Mouse (Mus musculus) thymus, adult 2 months (tissue): ENCODE measurements around the gene Rundc1. TPM values are rescaled to one million over a fixed set of nuclear protein-coding genes. Genes with fewer than 3 reads are reported as not detected.

Source experiments
- DNase-seq: peaks from one replicate; pipeline ENCODE4 v3.0.0; 2021
- H3K27ac ChIP-seq: fragments of 200-500 bp; 2 replicates; pipeline ENCODE4 v1.5.1; 2012; ENCODE audit warnings: low read length, control low read depth; ENCODE audit not compliant: control insufficient read depth, insufficient read depth
- H3K27me3 ChIP-seq: fragments of 200-500 bp; 2 replicates; pipeline ENCODE4 v1.6.1; 2012; ENCODE audit warnings: mild to moderate bottlenecking, low read length, moderate library complexity, mixed read lengths; ENCODE audit not compliant: control insufficient read depth, insufficient read depth
- H3K36me3 ChIP-seq: fragments of 200-500 bp; 2 replicates; pipeline ENCODE4 v1.6.1; 2012; ENCODE audit warnings: mild to moderate bottlenecking, low read length, moderate library complexity; ENCODE audit not compliant: control insufficient read depth, insufficient read depth
- H3K4me1 ChIP-seq: fragments of 200-500 bp; replicated peaks from 2 replicates; pipeline ENCODE4 v1.6.1; 2012; ENCODE audit warnings: low read length; ENCODE audit not compliant: control insufficient read depth, insufficient read depth
- H3K4me3 ChIP-seq: fragments of 200-500 bp; 2 replicates; pipeline ENCODE4 v1.5.1; 2012; ENCODE audit warnings: mild to moderate bottlenecking, low read length, control low read depth, moderate library complexity; ENCODE audit not compliant: control insufficient read depth, insufficient read depth
- CTCF ChIP-seq: fragments of 200-500 bp; IDR thresholded peaks from 2 replicates; pipeline ENCODE4 v1.5.1; 2012; ENCODE audit warnings: mild to moderate bottlenecking, control low read depth, low read length, moderate library complexity, borderline replicate concordance; ENCODE audit not compliant: control insufficient read depth, poor library complexity, insufficient read depth; ENCODE audit errors: extremely low read depth
- POLR2A ChIP-seq: fragments of 200-500 bp; IDR thresholded peaks from 2 replicates; pipeline ENCODE4 v1.6.1; 2012; ENCODE audit warnings: mild to moderate bottlenecking, low read length, control low read depth, moderate library complexity; ENCODE audit not compliant: control insufficient read depth, poor library complexity, insufficient read depth; ENCODE audit errors: extremely low read depth
- WGBS: fragments of 180-500 bp; shearing (Covaris S2); methylation state at CpG from one replicate; pipeline ENCODE4 v1.1.7; 2018; 5-methylcytosine and 5-hydroxymethylcytosine counted together
- polyA plus RNA-seq: library from polyadenylated mRNA; depleted of rRNA; stranded (reverse); fragments of >200 nt; gene quantifications from 2 replicates; pipeline ENCODE4 v1.2.3, GENCODE M21; 2012

The Rundc1 gene
- polyA plus RNA-seq, 1 experiment: 28.5 TPM

GRCm38 (mm10) chr11:101459716-101460115 is 34.8 kb downstream of the Rundc1 start:
- DNase-seq: no peak
- Histone ChIP-seq H3K36me3 (peaks cover 23% of the 10 kb centered on the region), H3K27ac (no peak overlapping the region), H3K4me3 (no peak overlapping the region), H3K4me1 (peaks cover under 1% of the 10 kb centered on the region), H3K27me3 (no peaks in the 10 kb centered on the region)
- 95% methylated on average over 5 of the region's 6 CpGs for WGBS
- no peak for TF ChIP-seq POLR2A
- no peak for TF ChIP-seq CTCF

GRCm38 (mm10) chr11:101460321-101460720 is 35.4 kb downstream of the Rundc1 start:
- peaks cover 7% of the 10 kb centered on the region for H3K4me1 ChIP-seq
- H3K36me3 ChIP-seq: peaks cover 23% of the 10 kb centered on the region
- no peaks in the 10 kb centered on the region for H3K27me3 ChIP-seq
- no peak overlapping the region for H3K27ac ChIP-seq
- no peak for TF ChIP-seq POLR2A
- no peak for TF ChIP-seq CTCF
- no peak for DNase-seq
- H3K4me3 ChIP-seq: no peak overlapping the region
- 96% methylated on average over 15 of the region's 15 CpGs for WGBS

- Histone ChIP-seq H3K4me3 (no peak overlapping the region), H3K36me3 (peaks cover 22% of the 10 kb centered on the region), H3K4me1 (peaks cover 11% of the 10 kb centered on the region), H3K27me3 (no peaks in the 10 kb centered on the region), H3K27ac (no peak overlapping the region)
- DNase-seq: no peak
- 96% methylated on average over 14 of the region's 14 CpGs for WGBS
- no peak for TF ChIP-seq CTCF
- no peak for TF ChIP-seq POLR2A
Observed at GRCm38 (mm10) chr11:101462141-101462540, 37.3 kb downstream of the Rundc1 start.

- TF ChIP-seq POLR2A (no peak), CTCF (no peak)
- no peaks in the 10 kb centered on the region for H3K27me3 ChIP-seq
- H3K36me3 ChIP-seq: peaks cover 16% of the 10 kb centered on the region; the same call in 1 of the 2 replicates
- no peak for DNase-seq
- 44% methylated on average over 13 of the region's 13 CpGs for WGBS
- no peak overlapping the region for H3K27ac ChIP-seq
- peaks cover 18% of the 10 kb centered on the region for H3K4me1 ChIP-seq
- H3K4me3 ChIP-seq: no peak overlapping the region
Observed at GRCm38 (mm10) chr11:101462583-101463440, 37.9 kb downstream of the Rundc1 start.

- WGBS: 11% methylated on average over 12 of the region's 12 CpGs
- Histone ChIP-seq H3K27me3 (no peaks in the 10 kb centered on the region), H3K4me3 (peak within 1 kb of the TSS; percentile 92), H3K4me1 (peaks cover 24% of the 10 kb centered on the region), H3K27ac (no peak within 1 kb of the TSS), H3K36me3 (peaks cover 3% of the 10 kb centered on the region; the same call in 1 of the 2 replicates)
- no peak for TF ChIP-seq CTCF
- no peak for TF ChIP-seq POLR2A
- no peak for DNase-seq
Observed at GRCm38 (mm10) chr11:101464211-101465100, 39.6 kb downstream of the Rundc1 start, which contains the start of gene Rnd2. Gene Rnd2, plus strand, starts transcription at chr11:101464999.
